Mouse (Mus musculus): ENCODE measurements around the gene Taf1.

DNA sequence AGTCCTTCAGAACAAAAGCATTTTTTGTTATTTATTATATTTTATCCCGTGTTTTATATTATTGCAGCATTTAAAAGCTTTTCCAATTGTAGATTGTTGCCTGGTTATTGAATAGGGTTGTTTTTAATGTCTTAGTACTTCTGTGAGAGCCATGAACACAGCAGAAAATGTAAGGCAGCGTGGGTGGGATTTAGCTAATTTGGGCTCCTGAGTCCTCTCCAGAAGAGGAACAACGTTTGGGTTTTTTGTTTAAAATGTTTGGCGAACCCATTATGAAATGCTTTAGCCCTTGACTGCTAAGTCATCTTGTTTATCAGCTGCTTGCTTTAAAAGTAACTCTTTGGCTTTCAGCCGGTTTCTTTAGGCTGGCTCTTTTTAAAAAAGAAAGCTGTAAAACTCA is 109.6 kb downstream of the Taf1 start:
- TF ChIP-seq POLR2A (IDR thresholded peaks at IDR 0.05; ENCODE audit: borderline replicate concordance, extremely low read depth, insufficient read depth, insufficient read length, poor library complexity, severe bottlenecking), result no peak
- no peak for TF ChIP-seq CTCF (IDR thresholded peaks at IDR 0.05; ENCODE audit: borderline replicate concordance, extremely low read depth, insufficient read depth, insufficient read length)
